Mouse (Mus musculus): Measurements from ENCODE around the gene Bsnd. TPM values are rescaled to one million over a fixed set of nuclear protein-coding genes. Genes with fewer than 3 reads are reported as not detected.

Bsnd gene
- total and polyA plus RNA-seq, 2 experiments from 2014 or later, result not detected

DNA sequence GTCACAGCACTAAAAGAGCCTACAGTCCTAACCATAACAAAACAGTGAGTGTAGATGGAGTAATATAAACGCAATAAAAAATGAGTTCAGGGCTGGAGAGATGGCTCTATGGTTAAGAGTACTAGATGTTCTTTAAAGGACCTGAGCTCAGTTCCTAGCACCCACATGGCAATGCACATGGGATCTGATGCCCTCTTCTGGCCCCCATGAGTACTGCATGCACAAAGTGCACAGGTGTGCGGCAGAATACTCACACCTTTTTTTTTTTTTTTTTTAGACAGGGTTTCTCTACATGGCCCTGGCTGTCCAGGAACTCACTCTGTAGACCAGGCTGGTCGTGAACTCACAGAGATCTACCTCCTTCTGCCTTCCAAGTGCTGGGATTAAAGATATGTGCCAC, 11.5 kb upstream of the Bsnd start:
- no peak for DNase-seq (ENCODE audit: low spot score)
- H3K9ac ChIP-seq (replicated peaks; ENCODE audit: low read length), result no peak overlapping the region
- H3K36me3 ChIP-seq (ENCODE audit: insufficient read depth, low read length), result no peaks in the 10 kb centered on the region
- H3K27me3 ChIP-seq (ENCODE audit: insufficient read depth, low read length), result no peaks in the 10 kb centered on the region
- 89% methylated on average over 3 of the region's 3 CpGs for WGBS
- ATAC-seq, result no peak
- H3K27ac ChIP-seq, result no peak overlapping the region
- TF ChIP-seq CTCF (IDR thresholded peaks at IDR 0.05; ENCODE audit: low read depth), result no peak; the same call in 1 of the 2 replicates
- H3K4me3 ChIP-seq (ENCODE audit: low read length), result no peak overlapping the region
- no peaks in the 10 kb centered on the region; the same call in 1 of the 2 replicates for H3K4me1 ChIP-seq (ENCODE audit: insufficient read depth, low read length)
- no peaks in the 10 kb centered on the region for H3K9me3 ChIP-seq (ENCODE audit: low read length)
- H3K4me2 ChIP-seq (ENCODE audit: low read depth, low read length), result no peak overlapping the region

DNA sequence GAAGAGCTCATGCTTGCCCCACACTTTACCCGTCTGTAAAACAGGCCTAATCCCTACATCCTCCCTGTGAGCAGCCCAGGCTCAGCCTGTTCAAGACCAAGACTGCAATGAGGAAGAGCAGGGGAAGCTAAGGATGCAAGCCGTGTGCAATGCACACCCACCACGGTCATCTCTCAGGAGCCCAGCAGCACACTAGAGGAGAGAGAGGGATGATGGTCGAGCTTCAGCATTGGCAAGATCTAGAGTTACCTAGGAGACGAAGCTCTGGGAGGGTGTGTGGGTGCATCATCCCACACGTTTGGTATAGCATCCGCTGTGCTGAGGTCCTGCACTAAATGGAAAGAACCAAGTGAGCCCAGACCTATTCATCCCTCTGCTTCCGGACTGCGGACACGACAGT, 8.0 kb upstream of the Bsnd start:
- no peaks in the 10 kb centered on the region; the same call in 1 of the 2 replicates for H3K4me1 ChIP-seq (ENCODE audit: insufficient read depth, low read length)
- no peak for ATAC-seq
- no peaks in the 10 kb centered on the region for H3K9me3 ChIP-seq (ENCODE audit: low read length)
- H3K27me3 ChIP-seq (ENCODE audit: insufficient read depth, low read length), result no peaks in the 10 kb centered on the region
- TF ChIP-seq CTCF (IDR thresholded peaks at IDR 0.05; ENCODE audit: low read depth), result no peak
- H3K36me3 ChIP-seq (ENCODE audit: insufficient read depth, low read length), result no peaks in the 10 kb centered on the region
- 76% methylated on average over 10 of the region's 10 CpGs for WGBS
- H3K4me3 ChIP-seq (ENCODE audit: low read length), result no peak overlapping the region
- no peak overlapping the region for H3K27ac ChIP-seq
- H3K9ac ChIP-seq (replicated peaks; ENCODE audit: low read length), result no peak overlapping the region
- H3K4me2 ChIP-seq (ENCODE audit: low read depth, low read length), result no peak overlapping the region
- no peak for DNase-seq (ENCODE audit: low spot score)

DNA sequence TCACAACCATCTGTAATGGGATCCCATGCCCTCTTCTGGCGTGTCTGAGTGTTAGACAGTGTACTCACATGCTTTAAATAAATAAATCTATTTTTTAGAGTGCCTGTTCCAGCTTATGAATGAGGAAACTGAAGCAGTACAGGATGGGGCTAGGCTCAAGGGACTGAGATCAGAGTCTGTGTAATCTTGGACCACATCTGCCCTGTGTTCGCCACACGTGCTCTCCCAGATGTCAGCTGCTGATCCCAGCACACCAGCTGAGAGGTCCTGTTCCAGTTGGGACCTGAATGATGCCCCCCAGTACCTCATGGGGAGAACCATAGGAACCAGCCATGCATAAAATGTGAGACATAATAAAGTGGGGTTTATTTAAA, 6.4 kb upstream of the Bsnd start:
- Histone ChIP-seq H3K9ac (replicated peaks; ENCODE audit: low read length) (no peak overlapping the region), H3K4me1 (ENCODE audit: insufficient read depth, low read length) (no peaks in the 10 kb centered on the region; the same call in 1 of the 2 replicates), H3K4me3 (ENCODE audit: low read length) (no peak overlapping the region), H3K4me2 (ENCODE audit: low read depth, low read length) (no peak overlapping the region), H3K27ac (no peak overlapping the region), H3K27me3 (ENCODE audit: insufficient read depth, low read length) (no peaks in the 10 kb centered on the region), H3K36me3 (ENCODE audit: insufficient read depth, low read length) (no peaks in the 10 kb centered on the region), H3K9me3 (ENCODE audit: low read length) (no peaks in the 10 kb centered on the region)
- 42% methylated on average over 3 of the region's 3 CpGs for WGBS
- TF ChIP-seq CTCF (IDR thresholded peaks at IDR 0.05; ENCODE audit: low read depth), result no peak
- DNase-seq (ENCODE audit: low spot score) (no peak), ATAC-seq (no peak)

DNA sequence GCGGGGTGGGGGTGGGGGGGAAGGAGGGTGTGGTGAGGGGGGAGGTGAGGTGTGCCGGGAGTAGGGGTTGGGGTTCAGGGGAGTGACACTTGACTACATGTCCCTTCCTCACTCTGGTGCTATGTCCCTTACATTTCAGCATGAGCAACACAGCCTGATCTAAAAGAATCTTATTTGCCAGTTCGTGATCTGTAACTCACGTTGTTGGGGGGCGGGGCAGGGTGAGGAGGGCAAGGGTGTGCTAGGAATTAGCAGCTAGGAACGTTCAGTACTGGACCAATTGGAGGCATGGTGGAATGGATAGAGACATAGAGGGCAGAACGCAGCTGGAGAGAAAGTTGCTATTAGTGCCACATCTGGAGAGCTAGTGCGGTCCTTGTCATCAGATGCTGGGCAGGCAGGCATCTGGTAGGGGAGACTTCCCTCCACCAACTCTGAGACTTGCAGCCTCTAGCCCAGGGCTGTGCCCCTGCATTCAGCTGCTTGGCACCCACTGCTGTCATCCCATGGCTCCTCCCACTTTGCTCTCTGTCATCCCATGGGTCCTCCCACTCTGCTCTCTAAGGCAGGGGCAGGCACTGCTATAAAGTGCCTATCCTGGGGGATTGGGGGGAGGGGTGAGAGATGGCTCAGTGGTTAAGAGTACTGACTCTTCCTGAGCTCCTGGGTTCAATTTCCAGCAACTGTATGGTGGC, 5.8 kb upstream of the Bsnd start:
- no peak for DNase-seq (ENCODE audit: low spot score)

DNA sequence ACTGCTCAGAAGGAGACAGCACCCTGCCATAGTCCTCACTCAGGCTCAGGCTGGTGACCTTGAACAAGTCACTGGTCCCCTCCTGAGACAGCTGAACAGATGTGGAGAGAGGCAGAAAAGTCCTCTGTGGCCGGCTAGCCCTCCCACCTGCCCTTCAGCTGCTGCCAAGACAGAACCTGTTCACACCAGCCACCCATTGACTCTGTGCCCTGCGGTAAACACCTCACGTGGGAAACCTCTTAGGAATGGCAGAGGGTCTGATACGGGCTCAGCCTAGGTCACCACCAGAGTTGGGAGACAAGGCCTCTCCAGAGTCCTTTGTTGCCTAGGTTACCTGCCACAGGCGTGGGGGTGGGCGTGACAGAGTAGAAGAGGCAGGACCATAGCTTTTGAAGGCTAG, 4.8 kb upstream of the Bsnd start:
- TF ChIP-seq CTCF (IDR thresholded peaks at IDR 0.05; ENCODE audit: low read depth), result no peak
- Histone ChIP-seq H3K4me3 (ENCODE audit: low read length) (no peak overlapping the region), H3K9me3 (ENCODE audit: low read length) (no peaks in the 10 kb centered on the region), H3K4me1 (ENCODE audit: insufficient read depth, low read length) (no peaks in the 10 kb centered on the region; the same call in 1 of the 2 replicates), H3K27me3 (ENCODE audit: insufficient read depth, low read length) (no peaks in the 10 kb centered on the region), H3K9ac (replicated peaks; ENCODE audit: low read length) (no peak overlapping the region), H3K27ac (no peak overlapping the region), H3K4me2 (ENCODE audit: low read depth, low read length) (no peak overlapping the region), H3K36me3 (ENCODE audit: insufficient read depth, low read length) (no peaks in the 10 kb centered on the region)
- DNase-seq (ENCODE audit: low spot score) (no peak), ATAC-seq (no peak)
- WGBS, result 58% methylated on average over 6 of the region's 6 CpGs

More for the DNA sequence above, 5.8 kb upstream of the Bsnd start:
- Histone ChIP-seq H3K4me2 (ENCODE audit: low read depth, low read length) (no peak overlapping the region), H3K4me3 (ENCODE audit: low read length) (no peak overlapping the region), H3K9me3 (ENCODE audit: low read length) (no peaks in the 10 kb centered on the region), H3K9ac (replicated peaks; ENCODE audit: low read length) (no peak overlapping the region), H3K4me1 (ENCODE audit: insufficient read depth, low read length) (no peaks in the 10 kb centered on the region; the same call in 1 of the 2 replicates), H3K36me3 (ENCODE audit: insufficient read depth, low read length) (no peaks in the 10 kb centered on the region), H3K27ac (no peak overlapping the region), H3K27me3 (ENCODE audit: insufficient read depth, low read length) (no peaks in the 10 kb centered on the region)
- WGBS, result 59% methylated on average over 8 of the region's 8 CpGs
- no peak for ATAC-seq
- TF ChIP-seq CTCF (IDR thresholded peaks at IDR 0.05; ENCODE audit: low read depth), result no peak

DNA sequence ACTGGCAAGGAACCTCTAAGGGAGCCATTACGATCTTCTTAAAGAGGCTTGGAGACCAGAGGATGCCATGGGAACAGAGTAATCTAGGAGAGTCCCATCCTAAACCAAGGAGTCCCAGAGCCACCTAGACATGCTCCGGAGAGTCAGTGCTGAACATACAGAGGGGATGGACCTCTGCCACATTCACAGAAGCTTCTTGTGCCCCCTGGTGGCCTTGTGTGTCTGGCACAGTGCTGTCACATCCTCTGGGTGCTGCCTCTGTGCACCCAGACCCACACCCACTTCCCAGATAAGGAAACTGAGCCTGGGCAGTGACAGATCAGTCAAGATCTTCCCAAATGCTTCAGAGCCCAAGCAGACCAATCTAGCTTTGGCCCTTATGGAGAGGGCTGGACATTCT, 1.6 kb upstream of the Bsnd start:
- TF ChIP-seq CTCF (IDR thresholded peaks at IDR 0.05; ENCODE audit: low read depth), result peak; percentile 48
- Histone ChIP-seq H3K9me3 (ENCODE audit: low read length) (no peaks in the 10 kb centered on the region), H3K27ac (no peak overlapping the region), H3K4me3 (ENCODE audit: low read length) (no peak overlapping the region), H3K36me3 (ENCODE audit: insufficient read depth, low read length) (no peaks in the 10 kb centered on the region), H3K9ac (replicated peaks; ENCODE audit: low read length) (no peak overlapping the region), H3K4me1 (ENCODE audit: insufficient read depth, low read length) (no peaks in the 10 kb centered on the region), H3K4me2 (ENCODE audit: low read depth, low read length) (no peak overlapping the region), H3K27me3 (ENCODE audit: insufficient read depth, low read length) (no peaks in the 10 kb centered on the region)
- 68% methylated on average over 2 of the region's 2 CpGs for WGBS
- ATAC-seq (no peak), DNase-seq (ENCODE audit: low spot score) (peak; percentile 23)

DNA sequence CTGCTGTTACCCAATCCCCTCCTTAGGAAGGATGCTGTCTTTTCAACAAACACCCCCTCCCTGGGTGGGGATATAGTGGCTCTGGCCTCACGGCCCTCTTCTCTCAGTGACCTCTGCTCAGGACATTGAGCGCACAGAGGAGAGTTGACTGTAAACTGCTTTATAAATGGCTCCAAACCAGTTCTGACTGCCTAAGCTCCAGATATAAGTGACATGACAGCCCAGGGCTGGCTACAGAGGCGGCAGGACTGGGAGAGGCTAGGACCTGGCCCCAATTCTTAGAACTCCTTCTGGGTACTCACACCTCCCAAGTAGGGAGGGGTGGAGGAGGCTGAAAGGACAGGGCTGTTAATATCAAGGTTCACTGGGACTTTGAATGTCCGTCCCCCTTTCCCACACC, 1.5 kb downstream of the Bsnd start:
- H3K9me3 ChIP-seq (ENCODE audit: low read length), result no peaks in the 10 kb centered on the region
- H3K27ac ChIP-seq, result no peak overlapping the region
- no peaks in the 10 kb centered on the region for H3K27me3 ChIP-seq (ENCODE audit: insufficient read depth, low read length)
- DNase-seq (ENCODE audit: low spot score), result no peak
- no peak for ATAC-seq
- no peaks in the 10 kb centered on the region for H3K36me3 ChIP-seq (ENCODE audit: insufficient read depth, low read length)
- H3K4me2 ChIP-seq (ENCODE audit: low read depth, low read length), result no peak overlapping the region
- H3K4me1 ChIP-seq (ENCODE audit: insufficient read depth, low read length), result no peaks in the 10 kb centered on the region
- no peak overlapping the region for H3K4me3 ChIP-seq (ENCODE audit: low read length)
- no peak overlapping the region for H3K9ac ChIP-seq (replicated peaks; ENCODE audit: low read length)
- no peak for TF ChIP-seq CTCF (IDR thresholded peaks at IDR 0.05; ENCODE audit: low read depth)
- WGBS, result 68% methylated on average over 4 of the region's 4 CpGs
